Mouse (Mus musculus): ENCODE measurements around the gene Khk.

GRCm38 (mm10) chr5:30926073-30926472 is 4.8 kb downstream of the Khk start:
- TF ChIP-seq POLR2A (IDR thresholded peaks at IDR 0.05; ENCODE audit: low read depth, low read length) (no peak), CTCF (IDR thresholded peaks at IDR 0.05; ENCODE audit: extremely low read depth, insufficient read length, insufficient replicate concordance, low read depth, low read length) (no peak)
